Mouse (Mus musculus) olfactory bulb, adult 2 months (tissue): ENCODE results near the gene G3bp2.

Source experiments
- CTCF ChIP-seq: fragments of 200-500 bp; IDR thresholded peaks from 2 replicates; pipeline ENCODE4 v1.5.1; 2012; ENCODE audit warnings: low read depth, mild to moderate bottlenecking, low read length, moderate library complexity; ENCODE audit not compliant: insufficient read depth
- POLR2A ChIP-seq: fragments of 200-500 bp; IDR thresholded peaks from 2 replicates; pipeline ENCODE4 v1.6.1; 2012; ENCODE audit warnings: mild to moderate bottlenecking, low read depth, low read length, moderate library complexity; ENCODE audit not compliant: insufficient read depth

DNA sequence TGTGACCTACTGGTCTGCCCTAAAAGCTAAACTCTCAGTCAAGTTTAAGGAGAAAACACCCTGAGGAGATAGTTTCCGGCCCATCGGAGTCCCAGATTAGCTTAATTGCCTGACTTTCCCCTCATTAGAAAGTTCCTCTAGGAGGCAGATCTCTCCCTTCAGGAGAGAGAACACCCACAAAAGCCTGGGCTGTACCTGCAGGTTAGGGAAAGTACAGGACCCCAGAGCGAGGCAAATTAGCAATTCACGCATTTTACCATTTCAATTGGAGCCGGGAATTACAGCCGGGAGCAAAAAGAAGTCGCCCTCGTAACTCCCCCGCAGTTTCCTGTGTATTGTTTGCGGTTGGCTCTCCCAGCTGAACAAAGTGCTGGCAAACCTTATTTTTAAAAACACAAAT is 29.1 kb upstream of the G3bp2 start:
- no peak for TF ChIP-seq POLR2A
- no peak for TF ChIP-seq CTCF
